Mouse (Mus musculus) B cell, adult (primary cell): Measurements from ENCODE around the gene Gm3194. TPM values are rescaled to one million over a fixed set of nuclear protein-coding genes. Genes with fewer than 3 reads are reported as not detected.

Experiments
- total RNA-seq: library from RNA; stranded (reverse); gene quantifications from 4 replicates; pipeline ENCODE4 v1.2.4, GENCODE M21; 2023; ENCODE audit not compliant: inconsistent age

Gene Gm3194
- total RNA-seq = not detected in 4 replicates

GRCm38 (mm10) chr14:5455367-5455766 lies at the start of gene Gm3194:
TSS of gene Gm3194 (minus strand) at chr14:5455467.

DNA sequence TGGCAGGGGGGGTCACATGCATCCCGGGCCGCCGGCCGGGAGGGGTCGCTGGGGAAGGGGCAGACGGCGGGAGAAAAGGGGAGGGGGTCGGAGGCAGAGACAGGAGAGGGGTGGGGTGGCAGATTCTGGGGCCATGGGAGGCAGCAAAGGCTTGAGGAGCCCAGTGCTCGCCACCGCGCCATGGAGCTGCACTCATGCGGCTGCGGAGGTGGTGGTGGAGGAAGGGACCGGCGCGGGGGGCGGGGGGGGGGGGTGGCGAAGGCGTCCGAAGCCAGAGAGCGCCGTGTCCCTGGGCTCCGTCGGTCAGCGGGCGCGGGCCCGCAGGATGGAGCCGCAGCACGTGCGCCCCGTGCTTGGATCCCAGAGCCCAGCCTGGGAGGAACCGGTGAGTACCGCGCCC lies 46.1 kb upstream of the Gm3194 start, which contains the start of gene Gm3488:
Gene Gm3488, plus strand, starts transcription at position 301 of the 400 bp plus-strand sequence.

DNA sequence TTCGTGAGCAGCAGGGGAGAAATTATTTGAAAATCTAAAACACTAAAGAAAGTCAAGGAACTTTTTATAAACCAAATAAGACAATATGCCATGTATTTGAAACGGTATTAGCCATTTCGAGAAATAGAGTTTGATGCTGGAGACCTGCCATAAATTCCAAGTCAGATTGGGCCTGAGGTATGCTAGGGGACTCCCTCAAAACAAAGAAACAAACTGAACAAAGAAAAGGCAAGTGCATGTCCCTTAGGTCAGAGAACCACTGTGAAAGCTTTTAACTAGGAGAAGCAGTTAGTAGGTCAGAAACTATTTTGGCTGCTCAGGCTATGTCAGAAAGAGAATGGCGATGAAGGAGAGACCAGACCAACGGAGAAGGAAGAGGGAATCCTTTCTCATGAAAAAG lies 28.6 kb upstream of the Gm3194 start, which contains the start of gene Gm3187:
Gene Gm3187, plus strand, starts transcription at position 301 of the 400 bp plus-strand sequence.

DNA sequence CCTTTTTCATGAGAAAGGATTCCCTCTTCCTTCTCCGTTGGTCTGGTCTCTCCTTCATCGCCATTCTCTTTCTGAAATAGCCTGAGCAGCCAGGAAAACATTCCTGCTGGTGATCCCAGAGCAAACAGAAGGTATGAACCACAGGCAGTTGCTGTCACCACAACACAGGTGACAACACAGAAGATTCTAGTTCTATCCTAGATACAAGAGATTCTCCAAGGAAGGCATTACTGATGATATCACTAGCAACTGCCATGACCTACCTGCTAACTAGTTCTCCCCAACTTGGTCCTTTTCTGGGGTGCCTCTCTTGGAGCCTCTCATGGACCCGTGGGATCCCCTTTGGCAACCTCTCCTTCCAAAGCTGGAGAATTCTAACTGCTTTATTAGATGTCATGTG lies 22.5 kb upstream of the Gm3194 start, which contains the start of gene Gm8246:
Gene Gm8246, minus strand, starts transcription at position 101 of the 400 bp plus-strand sequence.

DNA sequence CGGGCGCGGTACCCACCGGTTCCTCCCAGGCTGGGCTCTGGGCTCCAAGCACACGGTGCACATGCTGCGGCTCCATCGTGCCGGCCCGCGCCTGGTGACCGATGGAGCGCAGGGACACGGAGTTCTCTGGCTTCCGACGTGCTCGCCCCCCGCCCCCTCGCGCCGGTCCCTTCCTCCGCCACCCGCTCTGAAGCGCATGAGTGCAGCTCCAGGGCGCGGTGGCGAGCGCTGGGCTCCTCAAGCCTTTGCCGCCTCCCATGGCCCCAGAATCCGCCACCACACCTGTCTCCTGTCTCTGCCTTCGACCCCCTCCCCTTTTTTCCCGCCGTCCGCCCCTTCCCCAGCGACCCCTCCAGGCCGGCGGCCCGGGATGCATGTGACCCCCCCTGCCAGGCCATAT lies 66.3 kb downstream of the Gm3194 start, which contains the start of gene Gm3500:
Gene Gm3500, minus strand, starts transcription at position 101 of the 400 bp plus-strand sequence.

Other genes starting within 250 kb of the Gm3194 start
- not detected in 4 replicates for gene Gm3526, start 194.9 kb downstream of the Gm3194 start, total RNA-seq
- not detected in 4 replicates for gene Gm3542, start 120.5 kb downstream of the Gm3194 start, total RNA-seq
- not detected in 4 replicates for gene Gm3500, start 66.4 kb downstream of the Gm3194 start, total RNA-seq
- not detected in 4 replicates for gene Gm8246, start 22.4 kb upstream of the Gm3194 start, total RNA-seq
- not detected in 4 replicates for gene Gm3187, start 28.7 kb upstream of the Gm3194 start, total RNA-seq
- 0.51 TPM in 1 of 4 replicates, not detected in the others for gene Gm3488, start 46.2 kb upstream of the Gm3194 start, total RNA-seq
- not detected in 4 replicates for gene Gm3532, start 83.0 kb upstream of the Gm3194 start, total RNA-seq
- gene Gm8265, start 177.6 kb upstream of the Gm3194 start, total RNA-seq = not detected in 4 replicates
- gene Gm9603, start 232.0 kb upstream of the Gm3194 start, total RNA-seq = not detected in 4 replicates